Mouse (Mus musculus) neural tube, embryonic 14.5 days (tissue): ENCODE measurements around the gene Sulf2. TPM values are rescaled to one million over a fixed set of nuclear protein-coding genes. Genes with fewer than 3 reads are reported as not detected.
A peak's percentile ranks its signal among the peaks of the same experiment; 100 is the strongest.

Experiments used
- ATAC-seq: fragments of 200-750 bp; cut with Nextera tagmentation; 2 replicates; pipeline ENCODE4 v1.8.0; 2017; ENCODE audit warnings: low read depth, mild to moderate bottlenecking, moderate TSS enrichment, moderate library complexity
- H3K27ac ChIP-seq: fragments of 300-500 bp; sonication (generic); 2 replicates; pipeline ENCODE4 v1.5.1; 2014; ENCODE audit warnings: low read depth, mild to moderate bottlenecking, control low read depth, low read length, moderate library complexity, mixed read lengths
- H3K27me3 ChIP-seq: fragments of 300-500 bp; sonication (generic); 2 replicates; pipeline ENCODE4 v1.6.1; 2014; ENCODE audit warnings: low read length; ENCODE audit not compliant: control insufficient read depth, insufficient read depth
- H3K36me3 ChIP-seq: fragments of 300-500 bp; sonication (generic); 2 replicates; pipeline ENCODE4 v1.6.1; 2014; ENCODE audit warnings: low read length, mixed read lengths; ENCODE audit not compliant: control insufficient read depth, insufficient read depth
- H3K4me1 ChIP-seq: fragments of 300-500 bp; sonication (generic); 2 replicates; pipeline ENCODE4 v1.6.1; 2014; ENCODE audit warnings: low read length; ENCODE audit not compliant: control insufficient read depth, insufficient read depth
- H3K4me2 ChIP-seq: fragments of 300-500 bp; sonication (generic); 2 replicates; pipeline ENCODE4 v1.6.1; 2014; ENCODE audit warnings: mild to moderate bottlenecking, low read depth, low read length, control low read depth
- H3K4me3 ChIP-seq: fragments of 300-500 bp; sonication (generic); 2 replicates; pipeline ENCODE4 v1.5.1; 2014; ENCODE audit warnings: low read depth, low read length, control low read depth, mixed read lengths
- H3K9ac ChIP-seq: fragments of 300-500 bp; sonication (generic); replicated peaks from 2 replicates; pipeline ENCODE4 v1.6.1; 2014; ENCODE audit warnings: low read depth, mild to moderate bottlenecking, control low read depth, low read length, mixed read lengths
- H3K9me3 ChIP-seq: fragments of 300-500 bp; sonication (generic); 2 replicates; pipeline ENCODE4 v1.6.1; 2016; ENCODE audit warnings: low read length; ENCODE audit not compliant: control insufficient read depth
- WGBS: fragments of 180-500 bp; shearing (Covaris S2); extraction: QIAGEN DNeasy Blood & Tissue Kit; methylation state at CpG from one replicate; pipeline ENCODE4 v1.1.7; 2014; 5-methylcytosine and 5-hydroxymethylcytosine counted together
- polyA plus RNA-seq: library from polyadenylated mRNA; unstranded; fragments of >200 nt; fragmentation: Nextera tagmentation; extraction: Ambion mirVana; gene quantifications from 2 replicates; pipeline ENCODE4 v1.2.1, GENCODE M21; 2014

The Sulf2 gene
- 134 and 141 TPM in 2 replicates for polyA plus RNA-seq

- Histone ChIP-seq H3K27ac (peak within 1 kb of the TSS; percentile 88), H3K36me3 (no peaks in the 10 kb centered on the region), H3K27me3 (no peaks in the 10 kb centered on the region), H3K4me2 (peak within 1 kb of the TSS; percentile 96), H3K9me3 (no peaks in the 10 kb centered on the region), H3K4me1 (peaks cover 33% of the 10 kb centered on the region), H3K4me3 (peak within 1 kb of the TSS; percentile 73), H3K9ac (peak within 1 kb of the TSS; percentile 87)
- WGBS: under 1% methylated on average over 23 of the region's 23 CpGs
- ATAC-seq: peak; percentile 71
These were observed at the start of gene Sulf2 for GRCm38 (mm10) chr2:166155454-166155815. Gene Sulf2, minus strand, starts transcription at chr2:166155663.

- ATAC-seq: no peak
- 87% methylated on average over 13 of the region's 13 CpGs for WGBS
- Histone ChIP-seq H3K9ac (no peak overlapping the region), H3K4me1 (no peaks in the 10 kb centered on the region), H3K4me3 (no peak overlapping the region), H3K9me3 (no peaks in the 10 kb centered on the region), H3K4me2 (no peak overlapping the region), H3K27me3 (no peaks in the 10 kb centered on the region), H3K27ac (no peak overlapping the region), H3K36me3 (no peaks in the 10 kb centered on the region)
These were observed 48.7 kb upstream of the Sulf2 start for GRCm38 (mm10) chr2:166204174-166204573.

GRCm38 (mm10) chr2:166203647-166204046 lies 48.2 kb upstream of the Sulf2 start:
- no peaks in the 10 kb centered on the region for H3K27me3 ChIP-seq
- H3K9me3 ChIP-seq: no peaks in the 10 kb centered on the region
- H3K27ac ChIP-seq: no peak overlapping the region
- no peaks in the 10 kb centered on the region for H3K4me1 ChIP-seq
- no peak overlapping the region for H3K9ac ChIP-seq
- 82% methylated on average over 11 of the region's 12 CpGs for WGBS
- no peak overlapping the region for H3K4me2 ChIP-seq
- ATAC-seq: no peak
- no peak overlapping the region for H3K4me3 ChIP-seq
- no peaks in the 10 kb centered on the region for H3K36me3 ChIP-seq

GRCm38 (mm10) chr2:166197964-166198363 lies 42.5 kb upstream of the Sulf2 start:
- H3K4me2 ChIP-seq: no peak overlapping the region
- H3K4me1 ChIP-seq: no peaks in the 10 kb centered on the region
- H3K9ac ChIP-seq: no peak overlapping the region
- H3K4me3 ChIP-seq: no peak overlapping the region
- H3K27ac ChIP-seq: no peak overlapping the region
- ATAC-seq: no peak
- WGBS: 53% methylated on average over 7 of the region's 7 CpGs
- no peaks in the 10 kb centered on the region for H3K9me3 ChIP-seq
- no peaks in the 10 kb centered on the region; the same call in 1 of the 2 replicates for H3K27me3 ChIP-seq
- H3K36me3 ChIP-seq: no peaks in the 10 kb centered on the region

GRCm38 (mm10) chr2:166197064-166197463 lies 41.6 kb upstream of the Sulf2 start:
- H3K27me3 ChIP-seq: no peaks in the 10 kb centered on the region; the same call in 1 of the 2 replicates
- H3K4me3 ChIP-seq: no peak overlapping the region
- no peak overlapping the region for H3K9ac ChIP-seq
- H3K9me3 ChIP-seq: no peaks in the 10 kb centered on the region
- no peak overlapping the region for H3K4me2 ChIP-seq
- ATAC-seq: no peak
- WGBS: 66% methylated on average over 6 of the region's 6 CpGs
- no peak overlapping the region for H3K27ac ChIP-seq
- no peaks in the 10 kb centered on the region for H3K36me3 ChIP-seq
- no peaks in the 10 kb centered on the region for H3K4me1 ChIP-seq

- Histone ChIP-seq H3K4me3 (no peak overlapping the region), H3K4me1 (no peaks in the 10 kb centered on the region), H3K4me2 (no peak overlapping the region), H3K9me3 (no peaks in the 10 kb centered on the region), H3K27me3 (no peaks in the 10 kb centered on the region; the same call in 1 of the 2 replicates), H3K9ac (no peak overlapping the region), H3K36me3 (no peaks in the 10 kb centered on the region), H3K27ac (no peak overlapping the region)
- ATAC-seq: no peak
- 68% methylated on average over 13 of the region's 13 CpGs for WGBS
These were observed 40.8 kb upstream of the Sulf2 start for GRCm38 (mm10) chr2:166196080-166196786.

GRCm38 (mm10) chr2:166195041-166195440 lies 39.6 kb upstream of the Sulf2 start:
- no peak for ATAC-seq
- Histone ChIP-seq H3K27me3 (no peaks in the 10 kb centered on the region; the same call in 1 of the 2 replicates), H3K36me3 (no peaks in the 10 kb centered on the region), H3K9me3 (no peaks in the 10 kb centered on the region), H3K4me3 (no peak overlapping the region), H3K4me2 (no peak overlapping the region), H3K9ac (no peak overlapping the region), H3K4me1 (no peaks in the 10 kb centered on the region), H3K27ac (no peak overlapping the region)
- WGBS: 86% methylated on average over 6 of the region's 6 CpGs

GRCm38 (mm10) chr2:166194112-166194758 lies 38.8 kb upstream of the Sulf2 start:
- Histone ChIP-seq H3K9me3 (no peaks in the 10 kb centered on the region), H3K27ac (no peak overlapping the region), H3K4me1 (no peaks in the 10 kb centered on the region), H3K36me3 (no peaks in the 10 kb centered on the region), H3K9ac (no peak overlapping the region), H3K4me3 (no peak overlapping the region), H3K4me2 (no peak overlapping the region), H3K27me3 (no peaks in the 10 kb centered on the region; the same call in 1 of the 2 replicates)
- ATAC-seq: no peak
- WGBS: 72% methylated on average over 16 of the region's 16 CpGs

GRCm38 (mm10) chr2:166193509-166193908 lies 38.0 kb upstream of the Sulf2 start:
- H3K9me3 ChIP-seq: no peaks in the 10 kb centered on the region
- H3K9ac ChIP-seq: no peak overlapping the region
- 0 out of 2 replicates have a peak, but pooled peaks cover under 1% of the 10 kb centered on the region for H3K4me1 ChIP-seq
- no peak for ATAC-seq
- WGBS: 89% methylated on average over 3 of the region's 3 CpGs
- H3K36me3 ChIP-seq: no peaks in the 10 kb centered on the region
- H3K27me3 ChIP-seq: no peaks in the 10 kb centered on the region; the same call in 1 of the 2 replicates
- no peak overlapping the region for H3K4me2 ChIP-seq
- H3K4me3 ChIP-seq: no peak overlapping the region
- no peak overlapping the region for H3K27ac ChIP-seq
